ENCODE assay signal across 11 mouse cellular contexts in genomic region chr7:56421946-56422345, GRCm38 (mm10).
A peak's percentile ranks its signal among the peaks of the same experiment; 100 is the strongest.
DNase-seq lines count a peak whose midpoint lies in the region; ATAC-seq and TF ChIP-seq lines count a peak whose summit lies in the region.
"Had no signal": no experiment of that assay in that cellular context is flagged by ENCODE, and none has a peak within 500 bp of the region (broad histone marks: within the 10 kb centered on the region; RNA-seq: fewer than 3 reads in every experiment).

No protein-coding gene starts in this region.

- peak; percentile 8 for DNase-seq in cerebellum, adult 11-12 months
- DNase-seq in cerebellum, adult 11 months = no peak
- peak; percentile 13 for DNase-seq in 3134 (ENCODE audit: extremely low read depth, insufficient read length, low spot score)
- DNase-seq in cerebellum, adult 2 months = peak; percentile 33 to 77
- peak; percentile 69 to 70 for DNase-seq in layer of hippocampus, adult 2 months (ENCODE audit: low spot score in 2 of 2)
- no peak for DNase-seq in kidney, adult 11 months
- DNase-seq in thymus, adult 18-20 months = no peak
- DNase-seq: B cell, adult 2 months; kidney, adult 9 months; liver, embryonic 13.5 days had no signal

- peaks cover 6% of the 10 kb centered on the region for H3K4me1 ChIP-seq in cerebellum, adult 2 months (ENCODE audit: control insufficient read depth, insufficient read depth, low read length)
- H3K4me1 ChIP-seq in kidney, embryonic 14.5 days (ENCODE audit: control insufficient read depth, insufficient read depth, low read length) = no peaks in the 10 kb centered on the region
- H3K4me1 ChIP-seq: liver, embryonic 13.5 days had no signal

- no peaks in the 10 kb centered on the region for H3K36me3 ChIP-seq in kidney, embryonic 14.5 days (ENCODE audit: control insufficient read depth, insufficient read depth, low read length)
- H3K36me3 ChIP-seq: liver, embryonic 13.5 days had no signal

- no peaks in the 10 kb centered on the region for H3K9me3 ChIP-seq in kidney, embryonic 14.5 days (ENCODE audit: control insufficient read depth, low read length)
- H3K9me3 ChIP-seq: liver, embryonic 13.5 days had no signal

- no peak for TF ChIP-seq CTCF in cerebellum, adult 2 months (IDR thresholded peaks at IDR 0.05; ENCODE audit: borderline replicate concordance, insufficient read depth, low read depth, low read length)
- TF ChIP-seq CTCF in layer of hippocampus, adult 2 months (conservative IDR thresholded peaks at IDR 0.05) = no peak

- H3K9ac ChIP-seq in kidney, embryonic 14.5 days (ENCODE audit: low read depth, low read length) = no peak overlapping the region
- H3K9ac ChIP-seq: liver, embryonic 13.5 days had no signal

- H3K27ac ChIP-seq in cerebellum, adult 2 months (ENCODE audit: insufficient read depth, low read length) = no peak overlapping the region
- peak overlapping the region; percentile 32; the same call in 1 of the 2 replicates for H3K27ac ChIP-seq in layer of hippocampus, adult 2 months
- no peak overlapping the region for H3K27ac ChIP-seq in kidney, embryonic 14.5 days (ENCODE audit: low read depth, low read length)
- H3K27ac ChIP-seq: liver, embryonic 13.5 days had no signal

- no peak for TF ChIP-seq POLR2A in cerebellum, adult 2 months (IDR thresholded peaks at IDR 0.05; ENCODE audit: borderline replicate concordance, insufficient read depth, low read length)

- H3K4me3 ChIP-seq in cerebellum, adult 2 months (replicated peaks; ENCODE audit: insufficient read depth, low read depth, low read length) = no peak overlapping the region
- no peak overlapping the region for H3K4me3 ChIP-seq in layer of hippocampus, adult 2 months
- no peak overlapping the region for H3K4me3 ChIP-seq in kidney, embryonic 14.5 days (ENCODE audit: low read length)
- H3K4me3 ChIP-seq: liver, embryonic 13.5 days had no signal

- ATAC-seq in kidney, embryonic 14.5 days (ENCODE audit: low FRiP score, low TSS enrichment) = no peak

- no peak overlapping the region for H3K4me2 ChIP-seq in kidney, embryonic 14.5 days (replicated peaks; ENCODE audit: low read depth, low read length)
- H3K4me2 ChIP-seq: liver, embryonic 13.5 days had no signal

- H3K27me3 ChIP-seq in cerebellum, adult 2 months (ENCODE audit: control insufficient read depth, insufficient read depth, low read length) = no peaks in the 10 kb centered on the region
- no peaks in the 10 kb centered on the region for H3K27me3 ChIP-seq in kidney, embryonic 14.5 days (ENCODE audit: control insufficient read depth, insufficient read depth, low read length)
- H3K27me3 ChIP-seq: liver, embryonic 13.5 days had no signal

- WGBS in cerebellum, adult 2 months = 5% methylated on average over 2 of the region's 2 CpGs
- WGBS in kidney, embryonic 14.5 days = 66% methylated on average over 2 of the region's 2 CpGs

Comparison
In these comparisons a context has a peak if more than half of its experiments do, and no peak if none do; other contexts are left out.
1. DNase-seq: peak in cerebellum, adult 11-12 months (single experiment), 3134 (single experiment), cerebellum, adult 2 months (2 of 2) and layer of hippocampus, adult 2 months (2 of 2); none in cerebellum, adult 11 months (single experiment), kidney, adult 11 months (single experiment) and thymus, adult 18-20 months (0 of 2).